Mouse (Mus musculus) ES-E14 (cell line): ENCODE results near the gene Gm11992.

Experiments
- CHD2 ChIP-seq: IDR thresholded peaks from 2 replicates; pipeline ENCODE4 v1.6.1; 2014; ENCODE audit warnings: mild to moderate bottlenecking, low read depth, low read length, inconsistent platforms
- MAFK ChIP-seq: IDR thresholded peaks from 2 replicates; pipeline ENCODE4 v1.6.1; 2014; ENCODE audit warnings: mild to moderate bottlenecking, low read depth, low read length, inconsistent platforms; ENCODE audit not compliant: insufficient read depth
- ZC3H11A ChIP-seq: IDR thresholded peaks from 2 replicates; pipeline ENCODE4 v1.6.1; 2012; ENCODE audit warnings: low read depth, mild to moderate bottlenecking, inconsistent platforms, low read length, borderline replicate concordance
- ZNF384 ChIP-seq: IDR thresholded peaks from 2 replicates; pipeline ENCODE4 v1.6.1; 2012; ENCODE audit warnings: low read depth, low read length, inconsistent platforms

GRCm38 (mm10) chr11:9048011-9048702, at the start of gene Gm11992:
- no peak for TF ChIP-seq ZNF384
- no peak for TF ChIP-seq ZC3H11A
- TF ChIP-seq MAFK: no peak
- no peak for TF ChIP-seq CHD2
